Mouse (Mus musculus): ENCODE data around the gene Cyp2b10. TPM values are rescaled to one million over a fixed set of nuclear protein-coding genes. Genes with fewer than 3 reads are reported as not detected.
A peak's percentile ranks its signal among the peaks of the same experiment; 100 is the strongest.
"Not testable (repeated sequence)": the region's sequence is repeated elsewhere in the genome, so short reads cannot be mapped to it uniquely, and the experiment has no call there.

The Cyp2b10 gene
- total RNA-seq (2021), result not detected
- long read RNA-seq, experiment 1, result 0 reads
- long read RNA-seq, experiment 2, result 0 reads

DNA sequence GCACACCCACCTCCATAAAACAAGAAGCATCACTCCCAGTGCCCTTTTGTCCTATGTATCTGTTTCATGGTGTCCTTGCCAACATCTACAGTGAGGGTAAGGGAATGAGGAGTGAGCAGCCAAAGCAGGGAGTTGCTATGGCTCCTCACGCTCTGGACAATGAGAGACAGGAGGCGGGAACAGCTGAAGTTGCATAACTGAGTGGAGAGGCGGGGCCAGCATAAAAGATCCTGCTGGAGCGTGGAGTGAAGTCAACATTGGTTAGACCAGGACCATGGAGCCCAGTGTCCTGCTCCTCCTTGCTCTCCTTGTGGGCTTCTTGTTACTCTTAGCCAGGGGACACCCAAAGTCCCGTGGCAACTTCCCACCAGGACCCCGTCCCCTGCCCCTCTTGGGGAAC is at the start of gene Cyp2b10:
TSS of gene Cyp2b10 (plus strand) at position 210 of the 400 bp plus-strand sequence.
- no peak for DNase-seq

DNA sequence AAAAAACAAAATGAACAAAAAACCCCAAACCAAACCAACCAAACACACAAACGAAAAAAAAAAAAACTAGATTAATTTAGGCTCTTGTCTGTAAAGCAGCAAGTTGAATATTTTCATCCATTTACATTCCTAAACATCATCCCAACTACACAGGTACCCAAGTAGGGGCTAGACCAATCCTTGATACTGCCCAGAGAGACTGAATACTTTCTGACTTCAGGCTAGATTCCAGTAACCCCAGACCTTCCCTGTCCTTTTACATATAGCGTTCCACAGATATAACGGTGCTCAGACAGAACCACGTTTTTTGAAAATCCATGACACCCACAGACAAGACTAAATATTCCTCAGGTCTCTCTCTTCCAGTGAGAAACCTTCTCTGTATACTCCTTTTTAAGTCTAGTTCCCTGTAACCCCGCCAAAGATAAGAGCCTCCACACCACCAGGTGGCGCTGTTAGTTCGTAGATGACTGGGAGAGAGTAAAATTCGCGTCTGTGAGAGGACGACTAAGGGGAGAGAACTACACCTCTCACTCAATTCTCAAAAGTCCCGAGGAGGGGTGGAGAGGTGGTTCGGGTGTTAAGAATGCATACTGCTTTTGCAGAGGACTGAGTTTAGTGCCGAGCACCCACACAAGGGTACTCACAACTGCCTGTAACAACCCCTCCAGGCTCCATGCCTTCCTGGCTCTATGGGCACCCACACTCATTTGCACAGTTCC is 49.5 kb upstream of the Cyp2b10 start:
- peak; percentile 61 for DNase-seq

DNA sequence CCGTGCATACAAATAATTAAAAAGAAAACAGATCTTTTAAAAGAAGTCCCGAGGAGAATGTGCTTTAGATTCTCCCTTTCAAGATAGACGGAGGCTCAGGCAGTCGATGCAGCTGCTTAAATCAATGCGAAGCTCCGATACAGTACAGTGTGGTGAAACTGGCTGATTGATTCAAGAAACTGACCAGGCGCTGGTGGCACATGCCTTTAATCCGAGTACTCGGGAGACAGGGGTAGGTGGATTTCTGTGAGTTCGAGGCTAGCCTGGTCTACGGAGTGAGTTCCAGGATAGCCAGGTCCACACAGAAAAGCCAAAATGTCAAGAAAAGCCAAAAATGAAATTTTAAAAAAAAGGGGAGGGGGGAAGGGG is 49.0 kb upstream of the Cyp2b10 start:
- DNase-seq, result no peak

DNA sequence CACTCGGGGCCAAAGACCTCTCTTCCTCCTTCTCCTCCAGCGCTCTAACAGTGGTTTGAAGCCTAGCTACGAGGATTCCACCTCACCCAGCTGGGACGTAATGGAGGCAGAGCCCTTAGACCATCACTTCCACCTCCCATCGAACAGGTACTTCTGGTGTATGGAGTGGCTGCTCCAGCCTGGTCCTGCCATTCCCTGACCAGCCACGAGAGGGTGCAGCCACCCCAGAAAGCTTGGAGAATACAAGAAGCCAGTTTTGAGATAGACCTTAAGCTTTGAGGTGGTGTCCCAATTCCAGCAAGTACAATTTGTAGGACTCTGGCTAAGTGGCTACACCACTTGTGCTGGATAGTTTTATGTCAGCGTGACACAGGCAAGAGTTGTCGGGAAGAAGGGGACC is 42.3 kb upstream of the Cyp2b10 start:
- DNase-seq, result no peak

DNA sequence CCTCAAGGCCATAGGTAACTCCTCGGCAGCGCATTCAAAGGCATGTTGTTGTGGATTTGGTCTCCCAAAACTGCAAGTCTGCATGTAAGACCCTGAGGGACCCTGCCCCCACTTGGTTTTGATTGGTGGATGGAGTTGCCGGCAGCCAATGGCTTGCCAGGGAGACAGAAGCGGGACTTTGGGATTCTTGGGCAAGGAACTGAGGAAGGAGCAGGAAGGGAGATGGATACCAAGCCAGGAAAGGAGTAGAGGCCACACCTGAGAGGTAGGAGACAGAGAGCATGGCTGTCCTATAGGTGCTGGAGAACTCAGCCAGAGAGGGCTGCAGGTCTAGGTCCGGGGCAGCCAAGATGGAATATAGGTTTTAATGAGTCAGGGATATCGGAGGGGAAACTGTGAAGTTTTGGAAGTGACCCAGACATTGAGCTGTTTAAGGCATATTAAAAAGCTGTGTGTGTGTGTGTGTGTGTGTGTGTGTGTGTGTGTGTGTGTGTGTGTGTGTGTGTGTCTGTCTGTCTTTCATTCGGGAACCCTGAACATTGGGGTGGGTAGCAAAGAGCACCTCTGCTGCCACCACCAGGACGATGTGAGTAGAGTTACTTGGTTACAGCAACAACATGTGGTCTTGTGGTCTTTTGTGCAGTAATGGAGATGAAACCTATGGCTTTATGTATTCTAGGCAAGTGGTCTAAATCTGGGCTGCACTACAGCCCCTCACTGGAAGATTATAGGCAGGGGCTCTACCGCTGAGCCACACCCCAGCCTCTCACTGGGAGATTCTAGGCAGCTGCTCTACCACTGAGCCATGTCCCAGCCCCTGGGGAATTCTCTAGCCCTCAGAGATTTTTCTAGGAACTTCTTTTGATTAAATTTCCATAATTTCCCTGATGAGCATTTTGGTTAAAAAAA is 37.2 kb upstream of the Cyp2b10 start:
- no peak for DNase-seq

DNA sequence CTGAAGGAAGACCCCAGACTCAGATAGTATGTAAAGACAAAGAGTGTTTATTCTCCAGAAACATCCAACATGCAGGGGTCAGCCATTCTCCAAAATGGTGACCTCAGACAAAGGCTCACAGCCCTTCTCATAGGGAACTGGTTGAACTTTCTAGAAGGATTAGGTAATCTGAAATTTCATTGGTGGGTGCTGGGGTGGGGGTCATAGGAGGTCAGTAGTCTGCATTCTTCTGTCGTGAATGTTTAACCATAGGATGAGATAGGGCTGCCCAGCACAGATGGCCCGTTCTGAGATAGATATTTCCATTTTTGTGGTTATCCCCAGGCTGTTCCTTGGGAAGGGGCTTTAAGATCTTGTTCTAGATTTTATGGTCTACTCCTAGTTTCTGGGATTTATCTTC is 35.1 kb upstream of the Cyp2b10 start:
- no peak for DNase-seq

DNA sequence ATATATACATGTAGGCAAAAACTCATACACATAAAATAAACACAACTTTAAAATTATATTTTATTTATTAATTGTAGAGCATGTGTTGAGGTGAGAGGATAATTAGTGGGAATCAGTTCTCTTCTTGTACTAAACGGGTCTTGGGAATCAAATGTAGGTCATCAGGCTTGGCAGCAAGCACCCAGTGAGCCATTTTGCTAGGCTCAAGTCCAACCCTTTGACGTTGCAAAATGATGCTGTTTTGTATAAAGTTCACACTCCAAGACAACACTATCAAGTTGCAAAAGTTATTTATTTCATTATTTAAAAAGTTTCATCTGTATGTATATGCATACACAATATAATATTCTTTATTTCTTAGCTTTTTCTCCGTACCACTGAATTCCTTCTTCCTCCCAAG is 33.7 kb upstream of the Cyp2b10 start:
- DNase-seq, result no peak

DNA sequence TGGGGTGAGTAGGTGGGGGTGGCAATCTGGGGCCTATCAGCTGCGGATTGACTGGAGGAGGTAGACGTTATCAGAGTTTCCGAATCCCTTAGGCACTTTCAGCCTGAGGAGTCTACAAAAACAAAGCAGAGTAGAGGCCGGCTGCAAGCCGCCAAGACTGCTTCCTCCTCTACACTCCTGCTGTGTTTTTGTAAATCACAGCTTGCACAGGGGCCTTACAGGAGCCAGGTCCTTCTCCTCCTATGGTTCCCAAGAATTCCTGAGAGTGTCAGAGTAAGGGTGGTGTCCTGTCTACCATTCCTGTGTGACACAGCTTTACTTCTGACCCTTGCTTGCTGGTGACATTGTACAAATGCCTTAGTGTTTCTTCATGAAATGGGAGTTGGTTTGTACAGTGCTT is 32.6 kb upstream of the Cyp2b10 start:
- DNase-seq, result no peak

DNA sequence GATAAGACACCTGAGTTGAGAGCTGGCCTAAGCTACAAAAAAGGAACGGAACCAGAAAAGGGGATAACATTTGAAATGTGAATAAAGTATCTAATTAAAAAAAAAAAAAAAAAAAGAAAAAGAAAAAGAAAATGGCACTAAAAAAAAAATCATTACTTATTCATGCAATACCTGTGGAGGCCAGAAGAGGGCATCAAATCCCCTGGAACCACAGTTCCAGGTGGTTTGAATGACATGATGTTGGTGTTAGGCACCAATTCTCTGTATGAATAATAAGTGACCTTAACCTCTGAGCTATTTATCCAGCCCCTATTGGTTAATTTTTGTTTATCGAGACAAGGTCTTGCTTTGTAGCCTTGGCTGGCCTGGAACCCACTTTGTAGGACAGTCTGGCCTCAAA is 27.6 kb upstream of the Cyp2b10 start:
- no peak for DNase-seq

DNA sequence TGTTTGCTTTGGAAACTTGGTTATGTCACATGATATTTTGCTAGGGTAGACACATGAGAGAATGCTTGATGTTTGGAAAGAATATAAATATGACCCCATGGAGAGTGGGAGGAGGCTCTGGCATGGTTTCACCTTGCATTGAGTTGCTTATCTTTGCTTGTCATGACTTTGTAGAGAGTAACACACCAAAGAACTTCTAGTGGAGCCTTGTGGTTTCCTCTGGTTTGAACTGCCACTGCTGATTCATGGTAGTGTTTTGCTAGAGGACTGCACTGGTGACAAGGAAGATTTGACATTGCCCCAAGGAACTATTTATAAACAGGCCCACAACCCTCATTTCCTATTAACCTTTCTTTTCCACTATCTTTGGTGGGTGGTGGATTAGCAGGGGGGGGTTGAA is 24.8 kb upstream of the Cyp2b10 start:
- no peak for DNase-seq

DNA sequence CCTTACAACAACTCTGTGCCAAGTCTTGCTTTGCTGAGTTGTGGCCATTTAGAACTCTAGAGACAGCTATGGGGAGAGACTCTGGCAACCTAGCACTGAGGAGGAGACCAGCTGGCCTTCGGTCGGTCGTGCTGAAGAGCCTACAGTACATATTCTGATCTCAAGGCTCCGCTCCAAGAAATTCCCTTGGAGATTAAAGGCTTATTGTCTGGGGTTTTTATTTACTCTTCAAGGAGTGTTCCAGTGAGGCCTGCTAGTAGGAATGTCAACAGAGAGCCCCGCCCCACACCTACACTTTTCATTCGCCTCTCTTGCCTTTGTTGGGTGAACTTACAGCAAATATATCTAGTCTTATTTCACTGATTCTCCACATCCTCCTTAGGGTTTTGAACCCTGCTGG is 18.7 kb upstream of the Cyp2b10 start:
- DNase-seq, result no peak

DNA sequence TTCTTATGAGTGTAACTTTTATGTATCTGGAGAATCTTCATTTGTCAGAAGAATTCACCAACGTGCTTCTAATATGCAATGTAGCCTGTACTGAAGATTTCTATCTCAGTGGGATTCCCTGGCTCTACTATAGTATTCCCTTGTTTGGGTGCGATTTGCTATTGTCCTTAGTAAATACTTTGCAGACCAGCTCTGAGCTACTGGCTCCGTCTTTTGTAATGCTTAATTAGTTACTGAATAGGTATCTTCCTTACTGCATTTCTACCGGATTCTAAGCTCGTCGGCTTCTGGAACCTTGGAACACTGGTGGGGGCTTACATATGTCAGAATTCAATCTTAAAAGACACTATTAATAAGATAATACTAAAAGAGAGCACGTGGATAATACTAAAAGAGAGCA is 16.7 kb upstream of the Cyp2b10 start:
- DNase-seq, result not testable (repeated sequence)

DNA sequence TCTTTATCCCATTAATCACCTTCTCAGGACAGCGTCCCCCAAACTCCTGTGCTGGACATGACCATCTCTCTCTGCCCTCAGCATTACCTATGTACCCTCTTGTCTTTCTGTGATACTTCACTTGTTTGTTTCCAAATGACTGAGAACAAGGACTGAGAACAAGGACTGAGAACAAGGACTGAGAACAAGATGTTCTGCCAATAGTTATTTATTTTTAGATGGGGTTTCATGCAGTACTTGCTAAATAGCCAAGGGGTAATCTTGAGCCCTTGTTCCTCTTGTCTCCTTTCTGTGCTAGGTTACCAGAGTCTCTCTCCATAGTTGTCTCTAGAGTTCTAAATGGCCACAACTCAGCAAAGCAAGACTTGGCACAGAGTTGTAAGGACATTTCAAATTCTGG is 13.1 kb upstream of the Cyp2b10 start:
- no peak for DNase-seq

DNA sequence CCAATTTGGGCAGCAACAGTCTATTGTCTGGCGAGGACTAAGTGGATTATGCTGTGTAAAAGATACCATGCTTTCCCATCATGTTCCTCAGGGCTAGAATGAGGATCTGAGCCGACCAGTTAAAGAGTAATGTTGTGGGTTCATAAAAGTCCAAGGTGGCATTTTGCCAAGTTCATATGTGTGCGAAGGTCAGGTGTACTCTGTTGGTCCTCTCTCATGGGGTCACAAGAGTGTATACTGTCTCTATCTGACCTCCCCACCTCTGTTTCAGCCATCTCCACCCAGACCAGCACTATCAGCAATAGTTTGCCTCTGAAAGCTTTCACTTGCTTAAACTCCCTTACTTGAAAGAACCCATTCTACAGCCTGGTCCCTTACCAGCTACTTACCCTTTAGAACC is 9.7 kb upstream of the Cyp2b10 start:
- no peak for DNase-seq

DNA sequence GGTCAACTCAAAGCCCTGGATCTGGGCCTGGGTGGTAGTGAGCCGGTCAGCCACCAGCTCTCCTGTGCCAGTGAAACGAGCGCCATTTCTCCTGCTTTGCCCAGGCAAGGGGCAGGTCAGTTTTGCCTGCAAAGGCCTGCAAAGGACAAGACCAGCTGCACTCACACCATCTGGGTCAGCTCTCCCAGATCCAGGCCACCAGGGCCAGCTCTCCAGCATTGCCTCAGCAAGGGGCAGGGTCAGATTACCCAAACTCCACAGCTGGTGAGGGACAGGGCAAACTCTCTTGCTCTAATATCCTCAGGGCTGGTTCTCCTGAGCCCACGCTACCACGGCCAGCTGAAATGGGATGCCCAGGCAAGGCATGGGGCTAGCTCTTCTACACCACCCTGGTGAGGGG is 4.3 kb upstream of the Cyp2b10 start:
- no peak for DNase-seq

DNA sequence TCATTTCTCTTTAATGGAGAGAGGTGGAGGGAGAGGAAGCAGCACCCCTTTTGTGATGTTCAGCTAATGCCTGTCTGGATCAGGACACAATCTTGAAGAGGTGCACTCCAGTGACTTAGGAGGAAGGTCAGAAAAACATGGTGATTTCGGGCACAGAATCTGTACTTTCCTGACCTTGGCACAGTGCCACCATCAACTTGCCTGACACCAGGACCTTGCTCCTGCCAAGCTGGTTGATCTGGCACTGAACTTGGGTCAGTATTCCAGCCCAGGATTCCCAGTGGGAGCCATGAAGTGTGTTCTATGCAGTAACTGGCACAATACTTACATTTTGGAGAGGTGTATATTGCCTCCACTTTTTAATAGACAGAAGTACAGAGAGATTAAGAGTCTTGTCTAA is 2.3 kb upstream of the Cyp2b10 start:
- no peak for DNase-seq

DNA sequence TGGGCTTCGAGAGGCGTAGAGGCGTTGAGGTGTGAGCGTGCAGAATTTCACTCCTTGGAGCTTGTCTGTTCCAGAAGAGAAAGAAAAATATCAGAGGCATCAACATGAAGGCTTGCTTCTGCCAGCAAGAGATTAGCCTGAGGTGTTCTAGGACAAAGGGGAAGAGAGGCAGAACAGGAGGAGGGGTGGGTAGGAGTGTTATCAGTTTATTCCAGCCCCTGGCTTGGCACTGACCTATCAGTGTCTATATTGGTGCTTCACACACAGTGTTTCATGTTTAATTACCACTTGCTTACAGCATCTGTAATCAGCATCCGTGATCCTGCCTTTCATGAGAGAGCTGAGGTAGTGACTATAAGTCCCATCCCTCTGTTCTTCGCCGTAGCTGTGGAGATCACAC is 644 bp downstream of the Cyp2b10 start:
- no peak for DNase-seq

DNA sequence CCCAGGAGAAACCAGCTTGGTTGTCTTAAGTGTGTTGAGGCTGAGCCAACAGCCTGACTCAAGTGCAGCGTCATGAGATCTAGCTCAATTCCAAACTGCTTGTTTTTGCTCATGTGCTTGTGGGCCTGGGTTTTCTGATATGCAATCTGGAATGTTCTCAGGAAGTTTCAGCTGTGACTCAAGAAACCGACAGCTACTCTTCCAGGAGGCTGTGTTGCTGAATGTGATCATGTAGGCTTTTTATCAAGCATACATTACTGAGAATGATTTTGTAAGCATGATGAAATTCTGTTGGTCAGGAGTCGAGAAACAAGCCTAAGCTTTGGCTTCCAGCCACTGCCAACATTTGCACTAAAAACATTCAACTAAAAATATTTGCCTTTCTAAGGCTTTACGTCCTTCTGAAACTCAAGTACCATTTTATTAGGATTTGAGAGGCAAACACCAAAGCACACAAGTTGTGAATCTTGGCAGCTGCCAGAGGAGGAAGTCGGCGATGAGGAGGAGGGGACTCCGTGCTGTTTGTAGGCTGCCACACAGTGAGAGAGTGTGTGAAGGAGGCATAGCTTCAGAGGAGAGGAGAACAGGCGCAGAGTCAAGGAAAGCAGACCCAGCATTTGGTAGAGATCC is 4.8 kb downstream of the Cyp2b10 start:
- DNase-seq, result no peak

DNA sequence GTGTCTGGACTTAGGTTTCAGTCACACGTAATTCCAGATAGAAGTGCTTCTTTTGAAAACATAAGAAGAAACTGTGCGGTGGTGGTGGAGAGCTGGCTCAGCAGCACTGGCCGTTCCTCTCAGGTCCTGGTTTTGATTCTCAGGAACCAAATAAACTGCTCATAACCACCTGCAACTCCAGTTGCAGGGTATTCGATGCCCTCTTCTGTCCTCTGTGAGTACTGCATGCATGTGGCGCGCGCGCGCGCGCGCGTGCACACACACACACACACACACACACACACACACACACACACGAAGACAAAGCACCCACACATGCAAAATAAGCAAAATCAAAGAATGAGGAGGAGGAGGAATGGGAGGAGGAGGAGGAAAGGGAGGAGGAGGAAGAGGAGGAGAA is 5.7 kb downstream of the Cyp2b10 start:
- no peak for DNase-seq

DNA sequence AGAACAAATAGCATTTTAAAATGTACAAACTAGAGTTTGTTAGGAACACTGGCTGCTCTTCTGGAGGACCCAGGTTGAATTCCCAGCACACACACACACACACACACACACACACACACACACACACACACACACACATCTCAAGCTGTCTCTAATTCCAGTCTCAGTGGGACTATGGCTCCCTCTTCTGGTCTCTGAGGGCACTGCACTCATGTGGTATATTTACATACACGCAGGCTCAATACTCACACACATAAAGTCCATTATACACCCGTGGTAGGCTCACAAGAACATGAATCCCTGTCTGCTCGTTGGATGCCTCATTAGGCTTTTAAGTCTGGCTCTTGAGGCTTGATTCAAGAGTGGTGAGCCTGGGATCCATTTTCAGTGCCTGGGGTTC is 6.6 kb downstream of the Cyp2b10 start:
- no peak for DNase-seq

DNA sequence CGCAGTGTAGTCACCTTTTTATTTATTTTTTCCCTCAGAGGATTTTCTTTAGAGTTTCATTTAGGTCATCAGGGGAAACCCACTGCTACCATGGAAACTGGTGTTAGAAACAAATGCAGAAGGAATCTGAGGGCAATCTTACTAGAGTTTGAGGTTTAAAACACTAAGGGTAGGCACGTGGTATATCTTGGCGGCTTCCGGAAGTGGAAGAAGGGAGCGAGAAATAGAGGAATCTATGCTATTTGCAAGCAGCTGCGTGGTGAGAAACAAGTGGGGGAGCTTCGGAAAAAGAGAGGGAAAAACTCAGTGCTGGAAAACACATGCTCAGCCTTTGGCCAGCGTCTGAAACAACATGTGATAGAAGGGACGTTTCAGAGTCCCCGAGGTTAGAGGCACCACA is 7.1 kb downstream of the Cyp2b10 start:
- no peak for DNase-seq

DNA sequence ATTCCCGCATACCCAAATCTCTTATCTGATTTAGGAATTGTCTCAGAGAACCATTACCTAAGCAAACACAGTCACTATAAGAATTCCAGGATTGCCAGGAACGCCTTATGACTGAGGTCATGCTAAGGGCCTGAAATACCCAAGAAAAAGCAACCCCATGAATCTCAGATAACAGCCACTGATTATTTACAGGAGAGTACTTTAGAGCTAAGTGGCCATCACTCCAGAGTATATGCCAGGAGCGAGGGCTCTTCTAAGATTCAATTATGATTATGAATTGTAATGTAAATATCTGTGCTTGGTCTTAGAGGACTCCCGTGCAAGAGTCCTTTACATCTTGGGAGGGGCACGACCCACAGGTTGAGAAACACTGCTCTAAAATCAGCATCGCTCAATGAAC is 10.0 kb downstream of the Cyp2b10 start:
- DNase-seq, result no peak

DNA sequence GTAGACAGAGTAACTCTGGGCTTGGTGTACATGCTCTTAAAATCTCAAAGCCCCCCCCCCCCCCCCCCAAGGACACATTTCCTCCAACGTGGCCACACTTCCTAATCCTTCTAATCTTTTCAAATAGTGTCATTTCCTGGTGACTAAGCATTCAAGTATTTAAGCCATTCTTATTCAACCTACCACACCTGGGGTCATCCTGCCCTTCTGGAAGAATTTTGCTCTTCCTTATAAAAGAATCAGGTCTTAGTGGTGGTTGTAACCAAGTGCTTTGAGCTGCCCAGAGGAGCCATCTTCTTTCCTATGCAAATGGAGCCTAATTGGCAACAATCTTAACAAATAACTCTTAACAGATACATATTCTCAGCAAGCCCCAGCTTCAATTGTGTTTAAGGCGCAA is 12.6 kb downstream of the Cyp2b10 start:
- DNase-seq, result no peak

Data from gastrocnemius, postnatal 25 days (tissue).